Mouse (Mus musculus): Measurements from ENCODE around the gene Slc26a6.

Gene Slc26a6

DNA sequence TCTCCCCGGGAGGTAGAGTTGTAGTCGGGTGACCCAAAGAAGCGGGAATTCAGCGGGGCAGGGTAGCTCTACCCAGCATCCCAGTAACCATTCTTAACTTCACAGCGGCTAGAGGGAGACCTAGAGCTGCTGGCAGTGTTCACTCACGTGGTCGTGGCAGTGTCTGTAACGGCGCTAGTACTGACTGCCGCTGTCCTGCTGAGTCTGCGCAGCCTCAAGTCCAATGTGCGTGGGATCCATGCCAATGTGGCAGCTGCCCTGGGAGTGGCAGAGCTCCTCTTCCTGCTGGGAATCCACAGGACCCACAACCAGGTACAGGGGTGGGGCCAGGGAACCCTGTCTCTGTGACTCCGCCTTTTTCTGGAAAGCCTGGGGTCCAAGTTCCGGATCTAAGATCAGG, 10.1 kb upstream of the Slc26a6 start:
- no peak for DNase-seq (ENCODE audit: extremely low read depth, insufficient read length, low spot score)

DNA sequence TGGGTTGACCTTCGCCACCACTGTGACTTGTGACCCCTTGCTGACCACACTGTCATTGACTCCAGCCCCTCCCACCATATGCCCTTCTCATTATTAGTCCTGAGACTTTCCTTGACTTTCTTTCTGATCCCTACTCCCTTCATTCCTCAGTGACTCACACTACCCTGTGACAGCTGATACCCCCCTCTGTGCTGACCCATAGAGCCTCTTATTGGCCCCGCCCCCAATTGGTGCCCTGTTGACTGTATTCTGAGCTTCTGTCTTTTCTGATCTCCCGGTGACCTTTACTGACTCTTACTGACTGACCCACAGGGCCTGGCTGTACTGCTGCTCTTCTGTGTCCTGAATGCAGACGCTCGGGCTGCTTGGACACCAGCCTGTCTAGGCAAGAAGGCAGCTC, 7.7 kb upstream of the Slc26a6 start:
- no peak for DNase-seq (ENCODE audit: extremely low read depth, insufficient read length, low spot score)

DNA sequence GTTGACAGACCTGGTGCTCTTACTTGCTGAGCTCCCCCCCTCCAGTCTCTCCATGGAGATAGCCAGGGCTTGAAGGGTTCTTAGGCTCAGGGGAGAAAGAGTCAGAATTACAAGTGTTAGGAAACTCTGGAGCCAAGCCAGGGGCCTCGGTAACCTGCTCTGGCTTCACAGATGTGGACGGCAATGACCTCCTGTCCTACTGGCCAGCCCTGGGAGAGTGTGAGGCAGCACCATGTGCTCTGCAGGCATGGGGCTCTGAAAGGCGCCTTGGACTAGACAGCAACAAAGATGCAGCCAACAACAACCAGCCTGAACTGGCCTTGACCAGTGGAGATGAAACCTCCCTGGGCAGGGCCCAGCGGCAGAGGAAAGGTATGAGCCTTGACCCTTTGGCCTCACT, 5.7 kb upstream of the Slc26a6 start:
- no peak for DNase-seq (ENCODE audit: extremely low read depth, insufficient read length, low spot score)

DNA sequence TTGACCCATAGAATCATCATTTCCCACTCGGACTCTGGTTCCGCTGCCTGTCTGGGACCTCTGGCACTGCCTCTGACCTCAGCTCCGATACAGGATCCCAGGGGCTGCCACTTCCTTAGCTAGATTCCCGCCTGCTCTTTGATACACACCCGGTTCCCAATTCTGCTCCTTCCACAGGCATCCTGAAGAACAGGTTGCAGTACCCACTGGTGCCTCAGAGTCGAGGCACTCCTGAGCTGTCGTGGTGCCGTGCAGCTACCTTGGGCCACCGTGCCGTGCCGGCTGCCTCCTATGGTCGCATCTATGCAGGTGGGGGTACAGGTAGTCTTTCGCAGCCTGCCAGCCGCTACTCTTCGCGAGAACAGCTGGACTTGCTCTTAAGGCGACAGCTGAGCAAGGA, 4.7 kb upstream of the Slc26a6 start:
- no peak for DNase-seq (ENCODE audit: extremely low read depth, insufficient read length, low spot score)

DNA sequence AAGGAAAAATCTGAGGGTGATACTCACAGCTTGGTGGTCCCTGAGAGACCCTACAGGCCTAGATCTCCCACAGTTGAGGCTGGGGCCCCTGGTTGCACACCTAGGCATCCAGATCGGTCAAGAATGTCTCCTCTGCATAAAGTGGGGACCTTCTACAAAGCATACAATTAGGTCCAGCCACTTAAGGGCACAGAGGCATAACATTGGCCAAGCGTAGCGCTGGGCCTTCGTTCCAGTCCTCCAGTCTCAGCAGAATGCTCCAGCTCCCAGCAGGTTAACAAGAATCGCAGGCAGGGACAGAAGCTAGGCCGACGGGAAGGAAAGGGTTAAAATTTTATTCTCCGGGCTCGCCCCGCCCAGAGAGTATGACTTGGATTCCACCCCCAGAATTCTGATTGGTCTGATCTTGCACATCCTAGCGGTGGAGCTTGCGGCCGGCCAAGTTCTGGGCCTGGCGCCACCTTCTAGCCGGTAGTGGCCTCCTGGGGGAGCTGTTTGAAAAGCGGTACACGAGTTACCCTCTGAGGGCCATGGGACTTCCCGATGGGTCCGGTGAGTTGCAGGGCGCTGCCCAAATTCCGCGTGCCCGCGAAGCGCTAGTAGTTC, 655 bp downstream of the Slc26a6 start:
- peak; percentile 95 for DNase-seq (ENCODE audit: extremely low read depth, insufficient read length, low spot score)

DNA sequence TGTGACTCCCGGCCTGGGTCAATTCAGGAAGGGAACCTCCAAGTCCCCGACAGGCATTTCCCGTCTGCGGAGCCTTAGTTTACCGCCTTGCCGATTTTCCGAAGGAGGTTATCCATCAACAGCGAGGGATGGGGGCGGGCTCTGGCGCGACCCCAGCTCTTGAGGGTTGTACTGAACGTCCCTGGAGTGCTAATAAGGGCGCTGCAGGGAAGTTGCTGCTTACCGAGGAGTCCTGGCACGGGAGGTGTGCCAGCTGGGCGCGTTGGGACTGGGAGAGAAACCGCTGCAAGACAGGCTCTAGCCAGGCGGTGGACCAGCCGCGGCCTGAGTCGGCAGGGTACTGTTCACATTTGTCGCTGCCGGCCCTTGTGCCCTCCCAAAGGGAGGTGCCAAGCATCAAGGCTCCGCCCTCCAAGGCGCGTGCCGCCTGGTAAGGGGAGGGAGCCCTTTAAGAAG, 1.2 kb downstream of the Slc26a6 start:
- DNase-seq (ENCODE audit: extremely low read depth, insufficient read length, low spot score), result peak; percentile 95

DNA sequence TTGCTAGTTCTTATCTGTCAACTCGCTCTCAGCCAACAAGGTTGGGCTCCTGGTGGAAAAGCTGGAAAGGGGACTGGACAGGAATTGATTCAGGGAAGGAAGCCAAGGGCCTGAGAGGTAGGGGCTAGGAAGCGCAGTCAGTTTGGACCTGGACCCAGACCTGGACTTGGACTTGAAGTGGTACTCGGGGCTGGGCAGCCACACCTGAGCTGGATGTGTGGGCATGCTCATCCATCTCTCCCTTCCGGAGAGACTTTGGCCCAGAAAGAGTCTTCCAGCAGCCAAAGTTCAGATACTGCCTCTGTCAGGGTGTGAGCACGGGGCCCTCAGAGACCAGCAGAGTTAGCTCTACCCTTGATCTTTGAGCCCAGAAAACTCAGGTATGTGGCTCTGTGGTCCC, 2.3 kb downstream of the Slc26a6 start:
- no peak for DNase-seq (ENCODE audit: extremely low read depth, insufficient read length, low spot score)

DNA sequence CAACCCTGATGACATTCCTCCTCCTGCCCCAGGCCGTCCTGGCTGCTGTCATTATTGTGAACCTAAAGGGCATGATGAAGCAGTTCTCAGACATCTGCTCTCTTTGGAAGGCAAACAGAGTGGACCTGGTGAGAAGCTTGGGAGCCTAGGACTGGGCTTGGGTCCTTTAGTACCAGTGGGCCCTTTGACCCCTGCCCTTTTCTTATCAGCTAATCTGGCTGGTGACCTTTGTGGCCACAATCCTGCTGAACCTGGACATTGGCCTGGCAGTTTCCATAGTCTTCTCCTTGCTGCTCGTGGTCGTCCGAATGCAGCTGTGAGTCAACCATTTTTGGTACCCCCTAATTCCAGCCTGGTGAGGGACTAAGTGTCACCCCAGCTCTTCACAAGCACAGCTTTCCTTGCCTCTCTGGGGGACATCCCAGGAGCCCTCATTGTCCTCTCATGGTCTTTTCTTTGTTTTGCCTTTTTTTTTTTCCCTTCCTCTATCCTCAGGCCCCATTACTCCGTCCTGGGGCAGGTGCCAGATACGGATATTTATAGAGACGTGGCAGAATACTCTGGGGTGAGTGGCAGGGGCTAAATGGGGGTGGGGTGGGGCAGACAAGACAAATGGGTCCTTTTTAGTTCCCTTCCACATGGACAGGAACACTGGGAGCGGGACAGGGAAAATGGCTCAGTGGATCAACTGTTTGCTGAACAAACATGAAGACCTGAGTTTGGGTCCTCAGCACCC, 5.9 kb downstream of the Slc26a6 start:
- no peak for DNase-seq (ENCODE audit: extremely low read depth, insufficient read length, low spot score)

DNA sequence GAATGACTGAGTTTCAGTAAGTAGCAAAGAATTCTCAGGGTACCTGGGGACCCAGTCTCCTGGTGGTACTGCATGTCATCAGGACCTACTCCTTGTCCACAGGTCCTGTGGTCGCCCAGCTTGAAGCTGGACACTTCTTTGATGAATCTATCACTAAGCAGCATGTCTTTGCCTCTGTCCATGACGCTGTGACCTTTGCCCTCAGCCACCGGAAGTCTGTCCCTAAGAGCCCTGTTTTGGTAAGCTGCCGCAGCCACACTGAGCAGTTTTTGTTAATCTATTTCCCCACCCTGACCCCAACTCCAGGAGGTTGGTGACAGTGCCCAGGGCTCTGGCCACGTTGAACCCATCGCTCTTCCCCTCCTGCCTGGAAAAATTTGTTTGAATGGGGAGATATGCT, 59.2 kb downstream of the Slc26a6 start:
- DNase-seq (ENCODE audit: extremely low read depth, insufficient read length, low spot score), result no peak

DNA sequence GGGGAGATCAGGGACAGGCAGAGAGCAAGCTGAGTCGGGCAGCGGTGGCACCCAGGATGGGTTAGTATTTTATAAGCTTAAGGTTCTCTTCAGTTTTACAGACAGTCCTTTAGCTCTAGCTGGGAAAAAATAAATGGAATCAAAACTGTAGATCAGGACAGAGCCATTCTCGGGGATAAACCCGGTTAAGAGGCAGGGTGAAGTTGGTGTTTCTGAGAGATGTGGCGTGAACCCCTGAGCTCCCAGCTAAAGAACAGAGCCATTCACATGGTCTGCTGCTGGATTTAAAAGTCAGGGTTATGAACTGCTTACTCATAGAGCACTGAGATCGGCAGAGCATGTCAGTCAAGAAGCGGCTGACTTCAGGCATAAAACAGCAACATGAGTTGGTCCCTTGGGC, 60.1 kb downstream of the Slc26a6 start:
- DNase-seq (ENCODE audit: extremely low read depth, insufficient read length, low spot score), result no peak

DNA sequence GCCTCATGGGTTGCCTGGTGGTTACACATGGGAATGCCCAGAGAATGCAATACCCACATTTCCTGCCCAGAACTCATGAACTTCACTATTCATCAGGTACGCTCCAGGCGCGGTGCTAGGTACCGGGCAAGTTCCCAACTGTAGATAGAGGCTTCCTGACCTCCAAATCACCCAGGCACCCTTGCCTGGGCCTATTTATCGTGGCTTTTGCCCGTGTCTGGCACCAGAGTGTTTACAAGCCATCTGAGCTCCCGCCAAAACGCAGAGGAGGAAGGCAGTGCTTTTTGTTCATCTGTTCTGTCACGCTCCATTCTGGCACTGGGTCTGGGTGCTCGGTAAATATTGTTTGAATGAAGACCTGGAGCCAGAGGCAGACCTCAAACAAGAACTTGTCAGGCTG, 60.5 kb downstream of the Slc26a6 start:
- no peak for DNase-seq (ENCODE audit: extremely low read depth, insufficient read length, low spot score)

DNA sequence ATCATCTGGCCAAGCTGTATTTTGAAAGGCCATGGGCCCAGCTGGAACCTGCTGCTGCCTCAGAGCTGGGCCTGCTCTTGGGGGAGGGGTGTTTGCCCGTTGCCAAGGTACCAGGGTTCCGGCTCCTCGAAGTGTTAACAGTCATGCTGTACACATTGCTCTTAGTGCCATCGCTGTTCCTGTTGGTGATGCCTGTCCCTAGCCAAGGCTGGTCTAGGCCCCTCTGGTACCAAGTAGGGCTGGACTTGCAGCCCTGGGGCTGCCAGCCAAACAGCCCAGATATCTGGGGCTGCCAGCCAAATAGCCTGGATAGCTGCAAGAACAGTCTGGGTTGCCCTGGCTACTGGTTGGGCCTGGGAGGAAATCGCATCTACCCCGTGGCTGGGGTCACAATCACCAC, 61.4 kb downstream of the Slc26a6 start, which contains the start of gene Tmem89:
Tmem89 (plus strand) TSS at position 129 of the 400 bp plus-strand sequence.
- DNase-seq (ENCODE audit: extremely low read depth, insufficient read length, low spot score), result no peak

DNA sequence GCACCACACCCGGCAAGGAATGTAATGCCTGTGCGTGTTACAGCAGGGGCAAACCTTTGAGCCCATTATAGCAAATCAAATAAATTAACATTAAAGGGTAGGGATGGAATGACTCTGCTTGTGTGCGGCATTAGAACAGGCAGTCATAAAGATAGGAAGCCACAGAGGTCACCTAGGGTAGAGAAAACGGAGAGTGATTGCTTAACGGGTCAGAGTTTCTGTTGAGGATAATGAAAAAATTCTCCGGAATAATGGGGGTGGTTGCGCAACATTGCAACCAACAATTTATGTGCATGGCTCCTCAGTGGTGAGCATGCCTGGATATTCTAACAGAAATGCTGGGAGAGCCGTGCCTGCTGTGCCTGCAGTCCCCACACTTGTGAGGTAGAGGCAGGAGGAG, 72.8 kb downstream of the Slc26a6 start:
- no peak for DNase-seq (ENCODE audit: extremely low read depth, insufficient read length, low spot score)

DNA sequence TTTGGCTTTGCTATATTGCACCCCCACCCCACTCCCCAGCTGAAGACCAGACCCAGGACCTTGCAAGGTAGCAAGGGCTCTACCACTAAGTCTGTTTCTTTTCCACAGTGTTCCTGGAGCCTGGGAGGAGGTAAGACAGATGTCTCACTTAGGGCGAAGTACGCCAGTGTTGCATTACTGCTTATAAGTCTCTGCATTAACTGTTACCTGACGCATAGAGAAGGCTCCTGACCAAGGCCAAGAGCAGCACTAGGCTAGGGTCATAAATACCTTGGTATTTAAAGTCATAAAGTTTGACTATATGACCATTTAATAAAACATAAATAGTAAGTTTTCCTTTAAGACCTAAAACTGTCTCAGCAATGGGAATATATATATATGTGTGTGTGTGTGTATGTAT, 75.3 kb downstream of the Slc26a6 start:
- DNase-seq (ENCODE audit: extremely low read depth, insufficient read length, low spot score), result no peak

DNA sequence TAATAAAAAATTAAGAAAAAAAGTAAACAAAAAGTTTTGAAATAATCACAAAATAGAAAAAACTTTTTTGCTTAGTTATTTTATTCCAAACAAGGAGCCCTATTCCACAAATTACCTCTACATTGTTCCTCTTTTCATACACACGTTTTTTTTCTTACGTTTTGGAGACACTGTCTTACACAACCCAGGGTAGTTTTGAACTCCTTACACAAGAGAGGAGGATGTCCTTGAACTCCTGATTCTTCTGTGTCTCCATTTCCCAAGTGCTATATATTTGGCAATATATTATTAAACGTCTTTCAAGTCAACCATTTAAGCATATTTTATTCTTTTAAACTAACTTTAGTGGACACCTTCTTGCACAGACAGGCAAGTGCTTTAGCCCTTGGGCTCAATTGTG, 82.9 kb downstream of the Slc26a6 start:
- DNase-seq (ENCODE audit: extremely low read depth, insufficient read length, low spot score), result no peak

DNA sequence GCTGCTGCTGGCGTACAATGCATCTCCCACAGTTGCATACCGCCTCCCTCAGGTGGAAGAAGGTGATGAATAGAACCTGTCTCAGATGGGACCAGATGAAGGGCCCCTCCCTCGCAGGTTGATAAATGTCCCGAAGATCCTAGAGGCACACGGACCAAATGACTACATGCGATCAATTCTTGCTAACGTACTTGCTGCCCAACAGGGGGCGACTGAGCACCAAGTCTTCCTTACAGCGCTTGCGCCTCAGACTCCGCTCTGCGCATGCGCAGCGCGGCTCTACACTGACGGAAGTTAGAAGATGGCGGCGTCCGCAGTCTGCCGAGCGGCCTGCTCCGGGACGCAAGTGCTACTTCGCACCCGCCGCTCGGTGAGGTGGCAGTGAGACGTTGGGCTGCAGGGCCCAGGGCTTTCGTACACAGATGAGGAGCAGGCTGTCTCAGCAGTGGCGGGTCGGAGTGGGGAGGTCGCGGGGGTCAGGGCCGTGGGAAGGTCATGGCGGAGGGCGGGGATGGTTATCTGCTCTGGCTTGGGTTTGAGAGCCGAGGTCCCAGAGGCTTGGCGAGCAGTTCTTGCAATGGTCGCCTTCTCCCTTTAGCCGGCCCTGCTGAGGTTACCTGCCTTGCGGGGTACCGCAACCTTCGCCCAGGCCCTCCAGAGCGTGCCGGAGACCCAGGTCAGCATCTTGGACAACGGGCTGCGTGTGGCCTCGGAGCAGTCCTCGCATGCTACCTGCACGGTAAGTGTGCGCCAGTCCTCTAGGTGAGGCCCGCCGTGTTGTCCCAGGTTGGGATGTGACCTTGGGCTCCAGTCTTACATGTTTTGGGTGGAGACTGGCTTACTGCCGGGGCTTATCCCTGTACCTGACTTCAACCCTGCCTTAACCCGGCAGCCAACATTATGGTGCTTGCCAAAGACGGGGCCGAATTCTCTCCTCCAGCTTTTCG, 83.6 kb downstream of the Slc26a6 start, which contains the start of gene Uqcrc1:
Uqcrc1 (plus strand) TSS at position 216 of the 947 bp plus-strand sequence.
- DNase-seq (ENCODE audit: extremely low read depth, insufficient read length, low spot score), result peak; percentile 89

DNA sequence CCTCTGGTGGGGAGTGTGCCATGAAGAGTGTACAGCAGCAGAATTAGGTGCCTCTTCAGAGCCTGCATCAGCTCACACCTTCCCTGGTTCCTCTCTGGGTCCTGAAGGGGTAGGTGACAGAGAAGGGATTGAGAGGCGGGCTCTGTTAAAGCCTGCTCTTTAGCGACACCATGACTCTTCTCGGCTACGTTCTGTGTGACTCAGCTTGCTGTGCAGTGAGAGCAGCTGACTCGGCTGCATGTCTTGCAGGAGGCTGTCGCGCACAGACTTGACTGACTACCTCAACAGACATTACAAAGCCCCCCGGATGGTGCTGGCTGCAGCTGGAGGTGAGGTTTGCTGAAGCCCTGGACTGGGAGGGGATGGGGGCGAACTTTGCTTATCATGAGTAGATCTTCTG, 92.0 kb downstream of the Slc26a6 start:
- no peak for DNase-seq (ENCODE audit: extremely low read depth, insufficient read length, low spot score)

DNA sequence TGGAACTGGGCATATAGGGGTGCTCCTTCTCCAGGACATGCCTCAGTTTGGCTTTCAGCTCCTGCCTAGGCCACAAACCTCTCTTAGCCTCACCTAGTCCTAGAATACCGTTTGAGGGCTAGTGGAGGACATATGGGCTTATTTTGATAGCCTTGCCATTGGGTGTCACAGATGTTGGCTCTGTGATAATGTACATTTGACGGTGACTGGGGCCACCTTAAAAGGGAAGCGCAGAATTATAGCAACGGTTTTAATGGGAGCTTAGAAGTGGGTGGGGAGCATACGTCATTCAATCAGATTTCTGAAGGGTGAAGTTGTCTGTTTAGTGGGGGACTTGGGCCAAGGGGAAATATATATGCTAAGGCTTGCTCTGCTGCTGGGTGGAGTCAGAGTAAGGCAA, 92.5 kb downstream of the Slc26a6 start:
- no peak for DNase-seq (ENCODE audit: extremely low read depth, insufficient read length, low spot score)

DNA sequence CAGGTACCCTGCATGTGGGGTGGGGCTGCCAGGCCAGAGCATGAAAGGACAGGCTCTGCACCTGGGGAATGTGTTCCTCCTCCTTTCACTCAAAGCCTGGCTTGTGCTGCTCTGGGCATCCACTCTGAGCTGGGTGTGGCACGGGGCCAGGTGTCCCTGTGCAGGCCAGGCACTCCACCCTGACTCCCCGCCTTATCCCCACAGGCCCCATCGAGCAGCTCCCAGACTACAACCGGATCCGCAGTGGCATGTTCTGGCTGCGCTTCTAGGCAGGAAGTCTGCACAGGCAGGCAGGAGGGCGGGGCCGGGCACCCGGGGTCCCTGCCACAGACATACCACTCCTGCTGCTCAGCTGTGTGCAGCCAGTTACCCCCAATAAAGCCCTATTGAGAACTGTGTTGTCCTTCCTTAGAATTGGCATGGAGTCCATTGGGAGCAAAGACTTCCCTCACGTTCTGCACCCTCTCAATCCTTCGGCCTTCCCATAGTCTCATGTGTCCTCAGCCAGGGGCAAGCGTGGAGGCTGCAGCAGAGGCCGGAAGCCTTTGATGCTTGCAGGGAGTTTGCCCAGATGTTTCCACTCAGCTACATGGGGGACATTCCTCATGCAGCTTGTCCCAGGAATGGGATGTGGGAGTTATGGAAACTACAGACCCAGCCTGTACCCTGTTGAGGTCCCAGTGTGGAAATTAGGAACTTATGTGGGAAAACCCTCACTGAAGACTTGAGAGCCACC, 96.3 kb downstream of the Slc26a6 start:
- DNase-seq (ENCODE audit: extremely low read depth, insufficient read length, low spot score), result no peak

DNA sequence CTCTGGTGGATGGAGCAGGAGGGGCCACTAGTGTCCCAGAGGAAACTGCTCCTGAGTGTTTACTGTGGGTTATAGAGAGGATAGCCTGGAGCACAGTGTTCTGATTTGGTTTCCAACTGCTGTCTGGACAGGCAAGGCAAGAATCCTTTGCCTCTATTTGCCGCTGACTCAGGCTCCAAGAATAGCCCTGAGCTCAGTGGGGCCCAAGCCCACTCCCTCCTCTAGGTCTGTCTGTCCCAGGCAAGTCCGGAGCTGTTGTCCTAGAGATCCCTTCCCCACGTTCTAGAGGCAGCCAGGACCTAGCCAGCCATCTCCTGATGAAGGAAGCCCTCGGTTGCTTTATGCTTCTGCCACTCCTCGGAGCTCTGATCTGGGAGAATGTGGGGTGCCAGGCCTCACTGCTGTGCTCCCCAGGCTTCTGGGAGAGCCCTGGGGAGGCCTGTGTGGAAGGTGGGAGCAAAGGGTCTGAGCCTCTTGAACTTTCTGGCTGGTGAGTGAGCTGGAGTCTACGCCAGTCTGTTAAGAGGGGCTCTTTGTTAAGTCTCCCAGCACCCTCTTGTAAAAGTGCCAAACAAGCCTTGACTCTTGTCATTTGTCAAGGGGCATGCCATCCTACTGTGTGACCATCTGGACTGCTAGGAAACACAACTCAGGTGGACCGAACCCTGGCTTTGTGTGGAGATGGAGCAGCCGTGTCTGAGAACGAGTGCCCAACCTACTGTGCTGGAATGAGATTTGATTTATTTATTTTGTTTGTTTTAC, 97.1 kb downstream of the Slc26a6 start:
- DNase-seq (ENCODE audit: extremely low read depth, insufficient read length, low spot score), result no peak

Measured in 3134 (cell line).